9 mouse cellular contexts compared by ENCODE assay signal in the genomic region with DNA sequence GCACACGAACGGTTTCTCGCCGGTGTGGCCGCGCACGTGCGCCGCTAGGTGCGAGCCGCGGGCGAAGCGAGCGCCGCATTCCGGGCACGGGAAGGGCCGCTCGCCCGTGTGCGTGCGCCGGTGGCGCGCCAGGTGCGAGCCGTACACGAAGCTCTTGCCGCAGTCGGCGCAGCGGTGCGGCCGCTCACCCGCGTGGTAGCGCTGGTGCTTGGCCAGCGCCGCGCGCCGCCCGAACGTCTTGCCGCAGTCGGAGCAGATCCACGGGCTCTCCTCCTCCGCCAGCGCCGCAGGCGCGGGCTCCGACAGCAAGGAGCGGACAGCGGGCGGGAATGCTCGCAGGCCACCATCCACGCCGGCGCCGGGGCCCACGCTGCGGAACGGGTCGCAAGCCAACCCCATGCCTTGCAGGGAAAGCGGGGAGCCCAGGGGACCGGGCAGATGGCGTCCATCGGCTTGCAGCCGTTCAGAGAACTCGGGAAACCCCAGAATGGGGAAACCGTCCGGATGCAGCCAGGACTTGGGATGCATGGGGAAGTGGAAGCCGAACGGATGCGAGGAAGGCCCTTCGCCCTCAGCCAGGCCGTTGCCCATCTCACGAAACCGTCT. TPM values are rescaled to one million over a fixed set of nuclear protein-coding genes. Genes with fewer than 3 reads are reported as not detected.
A peak's percentile ranks its signal among the peaks of the same experiment; 100 is the strongest.
DNase-seq lines count a peak whose midpoint lies in the region; ATAC-seq lines count a peak whose summit lies in the region.
"Had no signal": no experiment of that assay in that cellular context is flagged by ENCODE, and none has a peak within 500 bp of the region (broad histone marks: within the 10 kb centered on the region; RNA-seq: fewer than 3 reads in every experiment).

No protein-coding gene starts in this region.

- H3K9me3 ChIP-seq in intestine, embryonic 15.5 days: no peaks in the 10 kb centered on the region

- peaks cover 15% of the 10 kb centered on the region for H3K36me3 ChIP-seq in intestine, embryonic 15.5 days

- H3K4me1 ChIP-seq in intestine, embryonic 15.5 days (replicated peaks): peaks cover 17% of the 10 kb centered on the region

- H3K27ac ChIP-seq in intestine, embryonic 15.5 days: no peak overlapping the region

- peaks cover 69% of the 10 kb centered on the region for H3K27me3 ChIP-seq in intestine, embryonic 15.5 days (replicated peaks)

- no peak overlapping the region for H3K9ac ChIP-seq in intestine, embryonic 15.5 days

- H3K4me3 ChIP-seq in intestine, embryonic 15.5 days (replicated peaks): peak overlapping the region; percentile 40
- H3K4me3 ChIP-seq: erythroblast, embryonic 14.5 days had no signal

- WGBS in intestine, embryonic 15.5 days: 11% methylated on average over 73 of the region's 81 CpGs

- DNase-seq in frontal cortex, postnatal 36 days (ENCODE audit: low spot score in 2 of 2): no peak
- peak; percentile 41 for DNase-seq in right cerebral cortex, postnatal 14 days
- no peak for DNase-seq in right cerebral cortex, postnatal 36 days (ENCODE audit: low spot score in 2 of 2)
- peak; percentile 61 for DNase-seq in neural tube, embryonic 10.5 days (ENCODE audit: extremely low spot score, low spot score)
- no peak for DNase-seq in urinary bladder, postnatal 36 days (ENCODE audit: low spot score in 2 of 2)
- DNase-seq in ovary, postnatal 14 days (ENCODE audit: low spot score): no peak

- ATAC-seq in frontal cortex, adult (ENCODE audit: low TSS enrichment): peak; percentile 33
- ATAC-seq in intestine, embryonic 15.5 days: peak; percentile 10; the same call in 1 of the 2 replicates

- H3K4me2 ChIP-seq in intestine, embryonic 15.5 days (replicated peaks): peak overlapping the region; percentile 82

RNA-seq across cellular contexts. Expression of gene Zfp316, which starts 15.8 kb away (rescaled TPM):
- polyA plus RNA-seq in intestine, embryonic 15.5 days (2015; fragmentation: Nextera tagmentation; extraction: Ambion mirVana): 2.2 and 2.4 TPM in 2 replicates

RNA-seq across cellular contexts. Expression of gene Zfp12, which starts 19.0 kb away (rescaled TPM):
- polyA plus RNA-seq in intestine, embryonic 15.5 days (2015; fragmentation: Nextera tagmentation; extraction: Ambion mirVana): 9.8 and 10.2 TPM in 2 replicates

RNA-seq across cellular contexts. Expression of gene Spdye4a, which starts 27.3 kb away (rescaled TPM):
- polyA plus RNA-seq in intestine, embryonic 15.5 days (2015; fragmentation: Nextera tagmentation; extraction: Ambion mirVana): not detected in 2 replicates

RNA-seq across cellular contexts. Expression of gene Zfp853, which starts 39.4 kb away (rescaled TPM):
- polyA plus RNA-seq in intestine, embryonic 15.5 days (2015; fragmentation: Nextera tagmentation; extraction: Ambion mirVana): 0.05 and 0.06 TPM in 2 replicates

Comparison
In these comparisons a context has a peak if more than half of its experiments do, and no peak if none do; other contexts are left out.
1. DNase-seq: peak in right cerebral cortex, postnatal 14 days (single experiment) and neural tube, embryonic 10.5 days (single experiment); none in frontal cortex, postnatal 36 days (0 of 2), right cerebral cortex, postnatal 36 days (0 of 2), urinary bladder, postnatal 36 days (0 of 2) and ovary, postnatal 14 days (single experiment).